Mouse (Mus musculus) kidney, adult 11 months (tissue): Measurements from ENCODE around the gene Hist2h3c2.

Experiments
- DNase-seq: peaks from one replicate; pipeline ENCODE4 v3.0.0; 2022

Hist2h3c2 gene

GRCm38 (mm10) chr3:96195616-96196313 is 43.2 kb downstream of the Hist2h3c2 start:
- DNase-seq: no peak

- no peak for DNase-seq
These were observed 44.0 kb downstream of the Hist2h3c2 start for GRCm38 (mm10) chr3:96194966-96195365.

GRCm38 (mm10) chr3:96192977-96193376 is 46.0 kb downstream of the Hist2h3c2 start:
- no peak for DNase-seq
